Mouse (Mus musculus) monocyte, adult 5-6 weeks (primary cell): Measurements from ENCODE around the gene Tmem108. TPM values are rescaled to one million over a fixed set of nuclear protein-coding genes. Genes with fewer than 3 reads are reported as not detected.

ENCODE experiments used
- ATAC-seq: fragments of 153-309, 156-312 bp; replicated peaks from 2 replicates; pipeline ENCODE4 v1.8.0; 2017; ENCODE audit warnings: mild to moderate bottlenecking; ENCODE audit not compliant: low TSS enrichment, insufficient number of reproducible peaks, severe bottlenecking, poor library complexity, low FRiP score
- total RNA-seq: library from RNA; stranded (forward); fragments of 200-1000, 200-491, 200-594 nt; gene quantifications from 3 replicates; pipeline ENCODE4 v1.2.3, GENCODE M21; 2017

Tmem108 gene
- total RNA-seq, 1 experiment from 2014 or later = 0.48 TPM

- ATAC-seq = no peak
Observed at GRCm38 (mm10) chr9:103608161-103609058, 153.2 kb downstream of the Tmem108 start.

- ATAC-seq = no peak
Observed at GRCm38 (mm10) chr9:103606056-103606455, 155.6 kb downstream of the Tmem108 start.

GRCm38 (mm10) chr9:103603792-103604191 lies 157.8 kb downstream of the Tmem108 start:
- ATAC-seq = no peak

GRCm38 (mm10) chr9:103601878-103602277 lies 159.8 kb downstream of the Tmem108 start:
- ATAC-seq = no peak

- no peak for ATAC-seq
Observed at GRCm38 (mm10) chr9:103600834-103601233, 160.8 kb downstream of the Tmem108 start.

GRCm38 (mm10) chr9:103599908-103600307 lies 161.7 kb downstream of the Tmem108 start:
- ATAC-seq = no peak

GRCm38 (mm10) chr9:103597861-103598260 lies 163.8 kb downstream of the Tmem108 start:
- ATAC-seq = no peak

- no peak for ATAC-seq
Observed at GRCm38 (mm10) chr9:103595190-103595837, 166.3 kb downstream of the Tmem108 start.

GRCm38 (mm10) chr9:103594423-103595189 lies 167.0 kb downstream of the Tmem108 start:
- ATAC-seq = no peak

GRCm38 (mm10) chr9:103593079-103593478 lies 168.6 kb downstream of the Tmem108 start:
- ATAC-seq = no peak

GRCm38 (mm10) chr9:103591962-103592361 lies 169.7 kb downstream of the Tmem108 start:
- no peak for ATAC-seq

GRCm38 (mm10) chr9:103590801-103591200 lies 170.8 kb downstream of the Tmem108 start:
- no peak for ATAC-seq

- ATAC-seq = no peak
Observed at GRCm38 (mm10) chr9:103584865-103585264, 176.8 kb downstream of the Tmem108 start.

GRCm38 (mm10) chr9:103582249-103582961 lies 179.2 kb downstream of the Tmem108 start:
- ATAC-seq = no peak

- ATAC-seq = no peak
Observed at GRCm38 (mm10) chr9:103580621-103581020, 181.0 kb downstream of the Tmem108 start.

- ATAC-seq = no peak
Observed at GRCm38 (mm10) chr9:103580186-103580585, 181.5 kb downstream of the Tmem108 start.

- ATAC-seq = no peak
Observed at GRCm38 (mm10) chr9:103579411-103580026, 182.1 kb downstream of the Tmem108 start.

- no peak for ATAC-seq
Observed at GRCm38 (mm10) chr9:103577731-103578130, 183.9 kb downstream of the Tmem108 start.
